Mouse (Mus musculus): ENCODE measurements around the gene Dnaaf5. TPM values are rescaled to one million over a fixed set of nuclear protein-coding genes. Genes with fewer than 3 reads are reported as not detected.

The Dnaaf5 gene
- 10 to 100 TPM in 1 of 2 experiments, 1 to 10 TPM in 1; 9.3 to 10.2 TPM for total RNA-seq (2021)
- long read RNA-seq, experiment 1, transcript Dnaaf5-201 (13 exons, 3,450 nt) = major isoform, 19 of 24 reads
- long read RNA-seq, experiment 1, partial matches to known transcripts = 4 of 24 reads
- long read RNA-seq, experiment 1, other reads (novel, unspliced or antisense) = 1 of 24 reads
- long read RNA-seq, experiment 2, transcript Dnaaf5-201 (13 exons, 3,450 nt) = major isoform, 21 of 24 reads
- long read RNA-seq, experiment 2, partial matches to known transcripts = 3 of 24 reads
- long read RNA-seq, experiment 2, other reads (novel, unspliced or antisense) = 0 of 24 reads

GRCm38 (mm10) chr5:139149681-139150602 lies at the start of gene Dnaaf5, which contains the start of gene Prkar1b:
TSS of gene Dnaaf5 (plus strand) at chr5:139150223.
TSS of gene Prkar1b (minus strand) at chr5:139150001.
- peak; percentile 96 for DNase-seq
- intact Hi-C loops (cut with DNase I; ENCODE audit: low total_unique reads) = no loop called here

- peak; percentile 16 for DNase-seq
- intact Hi-C loops (cut with DNase I; ENCODE audit: low total_unique reads) = no loop called here
These were observed 48.2 kb upstream of the Dnaaf5 start for GRCm38 (mm10) chr5:139101783-139102182.

GRCm38 (mm10) chr5:139107815-139108214 lies 42.2 kb upstream of the Dnaaf5 start:
- DNase-seq = no peak
- intact Hi-C loops (cut with DNase I; ENCODE audit: low total_unique reads) = no loop called here

- DNase-seq = no peak
- intact Hi-C loops (cut with DNase I; ENCODE audit: low total_unique reads) = no loop called here
These were observed 39.7 kb upstream of the Dnaaf5 start for GRCm38 (mm10) chr5:139110140-139110855.

GRCm38 (mm10) chr5:139111991-139112390 lies 38.0 kb upstream of the Dnaaf5 start:
- intact Hi-C loops (cut with DNase I; ENCODE audit: low total_unique reads) = no loop called here

GRCm38 (mm10) chr5:139112418-139112817 lies 37.6 kb upstream of the Dnaaf5 start:
- intact Hi-C loops (cut with DNase I; ENCODE audit: low total_unique reads) = no loop called here
- DNase-seq = no peak

More at GRCm38 (mm10) chr5:139111991-139112390, 38.0 kb upstream of the Dnaaf5 start:
- DNase-seq = no peak

- intact Hi-C loops (cut with DNase I; ENCODE audit: low total_unique reads) = no loop called here
- DNase-seq = no peak
These were observed 35.1 kb upstream of the Dnaaf5 start for GRCm38 (mm10) chr5:139114876-139115275.

GRCm38 (mm10) chr5:139115507-139115906 lies 34.5 kb upstream of the Dnaaf5 start:
- no peak for DNase-seq
- intact Hi-C loops (cut with DNase I; ENCODE audit: low total_unique reads) = no loop called here

GRCm38 (mm10) chr5:139118139-139118960 lies 31.7 kb upstream of the Dnaaf5 start:
- intact Hi-C loops (cut with DNase I; ENCODE audit: low total_unique reads) = no loop called here
- DNase-seq = no peak

GRCm38 (mm10) chr5:139118961-139119276 lies 31.1 kb upstream of the Dnaaf5 start:
- no peak for DNase-seq
- intact Hi-C loops (cut with DNase I; ENCODE audit: low total_unique reads) = no loop called here

- intact Hi-C loops (cut with DNase I; ENCODE audit: low total_unique reads) = no loop called here
- DNase-seq = no peak
These were observed 24.3 kb upstream of the Dnaaf5 start for GRCm38 (mm10) chr5:139125717-139126116.

GRCm38 (mm10) chr5:139128476-139129065 lies 21.5 kb upstream of the Dnaaf5 start:
- intact Hi-C loops (cut with DNase I; ENCODE audit: low total_unique reads) = no loop called here
- DNase-seq = no peak

- DNase-seq = no peak
- intact Hi-C loops (cut with DNase I; ENCODE audit: low total_unique reads) = no loop called here
These were observed 20.9 kb upstream of the Dnaaf5 start for GRCm38 (mm10) chr5:139129078-139129477.

- no peak for DNase-seq
- intact Hi-C loops (cut with DNase I; ENCODE audit: low total_unique reads) = no loop called here
These were observed 20.4 kb upstream of the Dnaaf5 start for GRCm38 (mm10) chr5:139129572-139130151.

GRCm38 (mm10) chr5:139130351-139130750 lies 19.7 kb upstream of the Dnaaf5 start:
- no peak for DNase-seq
- intact Hi-C loops (cut with DNase I; ENCODE audit: low total_unique reads) = no loop called here

- intact Hi-C loops (cut with DNase I; ENCODE audit: low total_unique reads) = no loop called here
- no peak for DNase-seq
These were observed 15.5 kb upstream of the Dnaaf5 start for GRCm38 (mm10) chr5:139134501-139134900.

GRCm38 (mm10) chr5:139136341-139136740 lies 13.7 kb upstream of the Dnaaf5 start:
- no peak for DNase-seq
- intact Hi-C loops (cut with DNase I; ENCODE audit: low total_unique reads) = no loop called here

- intact Hi-C loops (cut with DNase I; ENCODE audit: low total_unique reads) = no loop called here
- no peak for DNase-seq
These were observed 12.8 kb upstream of the Dnaaf5 start for GRCm38 (mm10) chr5:139137176-139137575.
